Mouse (Mus musculus) ES-Bruce4 (cell line): ENCODE data around the gene Olfr1434.

Experiments
- CTCF ChIP-seq: IDR thresholded peaks from one replicate; pipeline ENCODE4 v1.8.1; 2011; ENCODE audit warnings: low read depth, low read length
- POLR2A ChIP-seq: IDR thresholded peaks from one replicate; pipeline ENCODE4 v1.8.1; 2011; ENCODE audit warnings: low read length; ENCODE audit not compliant: insufficient read depth

GRCm38 (mm10) chr19:12260732-12261131 is 18.9 kb upstream of the Olfr1434 start, which contains the start of gene Olfr235:
- TF ChIP-seq POLR2A (no peak), CTCF (no peak)
